Mouse (Mus musculus): ENCODE data around the gene Olfr1325. TPM values are rescaled to one million over a fixed set of nuclear protein-coding genes. Genes with fewer than 3 reads are reported as not detected.
A peak's percentile ranks its signal among the peaks of the same experiment; 100 is the strongest.
"Not testable (repeated sequence)": the region's sequence is repeated elsewhere in the genome, so short reads cannot be mapped to it uniquely, and the experiment has no call there.

Gene Olfr1325
- not detected in 2 replicates for polyA plus RNA-seq (2014; fragmentation: Nextera tagmentation; extraction: Ambion mirVana)

DNA sequence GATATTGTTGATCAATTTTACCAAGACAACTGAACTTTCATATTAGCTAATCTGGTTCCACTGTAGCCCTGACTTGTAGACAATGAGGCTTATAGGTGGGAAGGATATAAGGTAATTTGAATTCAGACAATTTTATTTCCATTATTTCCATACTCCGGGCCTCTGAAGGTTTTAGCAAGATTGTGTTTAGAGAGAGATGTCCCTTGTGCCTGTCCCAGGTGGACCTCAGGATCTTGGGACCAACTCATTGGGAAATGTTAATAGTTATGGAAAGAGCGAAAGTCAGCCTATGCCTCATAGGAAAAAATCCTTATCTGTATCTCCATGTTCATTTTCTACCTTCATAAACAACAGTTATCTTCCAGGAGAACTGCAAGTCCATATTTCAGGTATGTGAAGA is at the start of gene Olfr1325:
TSS of gene Olfr1325 (plus strand) at position 301 of the 400 bp plus-strand sequence.
- WGBS, result 91% methylated on average over 2 of the region's 2 CpGs
- Histone ChIP-seq H3K4me2 (no peak within 1 kb of the TSS), H3K4me3 (ENCODE audit: low read depth, low read length) (no peak within 1 kb of the TSS), H3K27ac (ENCODE audit: low read depth, low read length) (no peak within 1 kb of the TSS), H3K36me3 (ENCODE audit: control insufficient read depth, insufficient read depth, low read length) (no peaks in the 10 kb centered on the region), H3K9me3 (ENCODE audit: control insufficient read depth, low read length) (no peaks in the 10 kb centered on the region), H3K27me3 (ENCODE audit: control insufficient read depth, insufficient read depth, low read length) (no peaks in the 10 kb centered on the region), H3K4me1 (ENCODE audit: control insufficient read depth, insufficient read depth, low read length) (no peaks in the 10 kb centered on the region), H3K9ac (ENCODE audit: low read length) (no peak within 1 kb of the TSS)
- ATAC-seq (ENCODE audit: low FRiP score), result no peak
- no peak for DNase-seq (ENCODE audit: low spot score, missing footprints)

DNA sequence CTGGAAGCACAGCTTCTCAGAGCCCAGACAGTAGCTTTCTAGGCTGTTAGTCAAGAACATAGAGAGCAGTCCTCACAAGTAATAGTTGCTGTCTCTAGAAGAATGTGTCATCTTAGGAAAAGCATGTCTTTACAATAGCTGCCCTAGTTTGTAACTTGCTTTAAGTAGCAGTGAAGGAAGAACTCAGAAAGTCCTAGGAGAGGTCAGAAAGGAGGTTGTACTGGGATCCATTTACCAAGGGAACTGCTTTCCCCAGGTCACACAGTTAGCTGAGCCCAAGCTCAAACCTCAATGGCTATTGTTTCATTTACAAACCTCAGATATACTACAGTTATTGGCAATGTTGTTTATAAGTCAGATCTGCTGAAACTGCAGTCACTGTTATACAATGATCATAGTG is 17.7 kb upstream of the Olfr1325 start, which contains the start of gene Olfr1326-ps1:
TSS of gene Olfr1326-ps1 (minus strand) at position 101 of the 400 bp plus-strand sequence.
- Histone ChIP-seq H3K4me2 (no peak within 1 kb of the TSS), H3K4me3 (ENCODE audit: low read depth, low read length) (no peak within 1 kb of the TSS), H3K9me3 (ENCODE audit: control insufficient read depth, low read length) (no peaks in the 10 kb centered on the region), H3K27me3 (ENCODE audit: control insufficient read depth, insufficient read depth, low read length) (no peaks in the 10 kb centered on the region), H3K9ac (ENCODE audit: low read length) (no peak within 1 kb of the TSS), H3K4me1 (ENCODE audit: control insufficient read depth, insufficient read depth, low read length) (no peaks in the 10 kb centered on the region), H3K36me3 (ENCODE audit: control insufficient read depth, insufficient read depth, low read length) (no peaks in the 10 kb centered on the region), H3K27ac (ENCODE audit: low read depth, low read length) (no peak within 1 kb of the TSS)
- DNase-seq (ENCODE audit: low spot score, missing footprints) (no peak), ATAC-seq (ENCODE audit: low FRiP score) (no peak)

DNA sequence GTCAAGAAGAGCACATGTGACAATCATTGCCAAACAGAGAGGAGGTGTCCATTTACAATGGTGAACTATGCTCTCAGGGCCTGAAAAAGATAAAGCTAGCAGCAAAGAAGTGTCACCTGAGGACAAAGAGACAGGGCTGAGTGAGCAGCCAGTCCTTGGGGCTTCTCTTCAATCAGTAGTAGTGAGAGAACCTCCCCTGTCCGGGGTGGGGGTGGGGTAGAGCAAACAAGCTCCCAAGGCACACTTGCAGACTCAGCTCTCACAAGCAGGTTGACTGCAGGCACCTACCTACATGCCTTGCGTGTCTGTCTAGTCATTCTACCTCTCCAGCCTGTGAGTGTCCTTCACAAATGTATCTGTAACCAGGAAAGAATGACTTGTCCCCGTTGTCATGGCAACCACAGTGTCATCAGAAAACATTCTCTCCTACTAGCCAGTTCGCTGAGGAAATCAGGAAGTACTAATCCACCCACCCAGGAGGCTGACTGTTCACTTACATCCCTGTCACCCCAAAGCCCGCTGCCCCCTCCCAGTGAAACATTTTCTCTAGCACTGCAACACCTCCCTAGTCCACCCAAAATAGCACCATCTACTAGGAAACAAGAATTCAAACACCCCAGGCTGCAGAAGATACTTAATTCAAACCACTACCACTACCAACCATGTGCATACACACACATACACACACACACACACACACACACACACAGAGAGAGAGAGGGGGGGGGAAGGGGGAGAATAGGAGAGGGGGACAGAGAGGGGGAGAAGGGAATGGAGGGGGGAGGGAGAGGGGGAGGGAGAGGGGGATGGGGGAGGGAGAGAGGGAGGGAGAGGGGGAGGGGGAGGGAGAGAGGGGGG is 53.2 kb downstream of the Olfr1325 start, which contains the start of gene Gm5640:
TSS of gene Gm5640 (minus strand) at position 170 of the 858 bp plus-strand sequence.
- not testable (repeated sequence) for H3K27ac ChIP-seq (ENCODE audit: low read depth, low read length); H3K4me3 ChIP-seq (ENCODE audit: low read depth, low read length); H3K4me2 ChIP-seq; H3K36me3 ChIP-seq (ENCODE audit: control insufficient read depth, insufficient read depth, low read length); H3K27me3 ChIP-seq (ENCODE audit: control insufficient read depth, insufficient read depth, low read length); H3K9ac ChIP-seq (ENCODE audit: low read length); DNase-seq (ENCODE audit: low spot score, missing footprints); H3K9me3 ChIP-seq (ENCODE audit: control insufficient read depth, low read length); H3K4me1 ChIP-seq (ENCODE audit: control insufficient read depth, insufficient read depth, low read length)
- 50% methylated on average over 2 of the region's 5 CpGs for WGBS
- ATAC-seq (ENCODE audit: low FRiP score), result peak; percentile 55; the same call in 1 of the 2 replicates

DNA sequence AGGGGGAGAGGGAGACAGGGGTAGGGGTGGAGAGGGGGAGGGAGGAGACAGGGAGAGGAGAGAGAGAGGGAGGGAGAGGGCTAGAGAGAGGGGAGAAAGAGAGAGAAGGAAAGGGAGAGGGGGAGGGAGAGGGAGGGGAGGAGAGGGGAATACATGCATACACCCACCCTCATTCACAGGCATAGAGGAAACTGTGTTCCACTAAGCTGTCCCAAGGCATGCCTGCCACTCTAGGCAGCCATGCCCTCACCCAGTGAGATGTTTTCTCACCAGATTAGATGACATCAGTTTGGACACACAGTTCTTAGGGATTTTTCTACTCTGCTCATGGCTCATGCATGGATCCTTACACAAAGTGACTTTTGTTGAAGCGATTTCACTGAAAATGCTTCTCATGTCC is 53.9 kb downstream of the Olfr1325 start:
- not testable (repeated sequence) for H3K4me2 ChIP-seq; H3K9me3 ChIP-seq (ENCODE audit: control insufficient read depth, low read length); H3K27ac ChIP-seq (ENCODE audit: low read depth, low read length); H3K4me3 ChIP-seq (ENCODE audit: low read depth, low read length); H3K27me3 ChIP-seq (ENCODE audit: control insufficient read depth, insufficient read depth, low read length); DNase-seq (ENCODE audit: low spot score, missing footprints); H3K9ac ChIP-seq (ENCODE audit: low read length); H3K36me3 ChIP-seq (ENCODE audit: control insufficient read depth, insufficient read depth, low read length); H3K4me1 ChIP-seq (ENCODE audit: control insufficient read depth, insufficient read depth, low read length)
- ATAC-seq (ENCODE audit: low FRiP score), result 0 out of 2 replicates have a peak, but pooled peaks have one; percentile 30
- WGBS, result no CpG with 5 or more reads among the region's 1 CpGs

Other genes with a start within 250 kb of the Olfr1325 start
- gene Lage3, start 239.1 kb upstream of the Olfr1325 start, polyA plus RNA-seq (2014; fragmentation: Nextera tagmentation; extraction: Ambion mirVana), result 110 and 118 TPM in 2 replicates
- gene Ubl4a, start 219.5 kb upstream of the Olfr1325 start, polyA plus RNA-seq (2014; fragmentation: Nextera tagmentation; extraction: Ambion mirVana), result 74.3 and 76.5 TPM in 2 replicates
- 8.5 and 9.0 TPM in 2 replicates for gene Slc10a3, start 219.3 kb upstream of the Olfr1325 start, polyA plus RNA-seq (2014; fragmentation: Nextera tagmentation; extraction: Ambion mirVana)
- 26.2 and 27.3 TPM in 2 replicates for gene Fam3a, start 199.4 kb upstream of the Olfr1325 start, polyA plus RNA-seq (2014; fragmentation: Nextera tagmentation; extraction: Ambion mirVana)
- gene Ikbkg, start 199.4 kb upstream of the Olfr1325 start, polyA plus RNA-seq (2014; fragmentation: Nextera tagmentation; extraction: Ambion mirVana), result 22.8 and 24.8 TPM in 2 replicates
- gene G6pdx, start 163.5 kb upstream of the Olfr1325 start, polyA plus RNA-seq (2014; fragmentation: Nextera tagmentation; extraction: Ambion mirVana), result 56.2 and 56.4 TPM in 2 replicates
- gene Gm6880, start 111.3 kb upstream of the Olfr1325 start, polyA plus RNA-seq (2014; fragmentation: Nextera tagmentation; extraction: Ambion mirVana), result 0.61 TPM in 1 of 2 replicates, not detected in the other
- not detected in 2 replicates for gene Olfr1326-ps1, start 17.8 kb upstream of the Olfr1325 start, polyA plus RNA-seq (2014; fragmentation: Nextera tagmentation; extraction: Ambion mirVana)
- not detected in 2 replicates for gene Gm5640, start 53.0 kb downstream of the Olfr1325 start, polyA plus RNA-seq (2014; fragmentation: Nextera tagmentation; extraction: Ambion mirVana)
- not detected in 2 replicates for gene Gm6890, start 148.2 kb downstream of the Olfr1325 start, polyA plus RNA-seq (2014; fragmentation: Nextera tagmentation; extraction: Ambion mirVana)
- 0.14 TPM in 1 of 2 replicates, not detected in the other for gene Gm5936, start 244.5 kb downstream of the Olfr1325 start, polyA plus RNA-seq (2014; fragmentation: Nextera tagmentation; extraction: Ambion mirVana)